Mouse (Mus musculus) embryonic facial prominence, embryonic 10.5 days (tissue): Measurements from ENCODE around the gene Poldip2. TPM values are rescaled to one million over a fixed set of nuclear protein-coding genes. Genes with fewer than 3 reads are reported as not detected.
A peak's percentile ranks its signal among the peaks of the same experiment; 100 is the strongest.
"Not testable (repeated sequence)": the region's sequence is repeated elsewhere in the genome, so short reads cannot be mapped to it uniquely, and the experiment has no call there.

Source experiments
- DNase-seq: peaks from one replicate; pipeline ENCODE4 v3.0.0-alpha.2; 2017; ENCODE audit warnings: low spot score
- H3K27ac ChIP-seq: fragments of 300-500 bp; sonication (generic); replicated peaks from 2 replicates; pipeline ENCODE4 v1.5.1; 2016; ENCODE audit warnings: mild to moderate bottlenecking
- H3K27me3 ChIP-seq: fragments of 300-500 bp; sonication (generic); replicated peaks from 2 replicates; pipeline ENCODE4 v1.6.1; 2016; ENCODE audit warnings: low read depth, mild to moderate bottlenecking; ENCODE audit not compliant: poor library complexity, severe bottlenecking
- H3K36me3 ChIP-seq: fragments of 300-500 bp; sonication (generic); replicated peaks from 2 replicates; pipeline ENCODE4 v1.6.1; 2016; ENCODE audit warnings: mild to moderate bottlenecking, moderate library complexity
- H3K4me1 ChIP-seq: fragments of 300-500 bp; sonication (generic); 2 replicates; pipeline ENCODE4 v1.6.1; 2016
- H3K4me3 ChIP-seq: fragments of 300-500 bp; sonication (generic); 2 replicates; pipeline ENCODE4 v1.5.1; 2016; ENCODE audit warnings: mild to moderate bottlenecking, moderate library complexity
- H3K9me3 ChIP-seq: fragments of 300-500 bp; sonication (generic); 2 replicates; pipeline ENCODE4 v1.6.1; 2016; ENCODE audit warnings: mild to moderate bottlenecking
- WGBS: fragments of 180-500 bp; shearing (Covaris S2); methylation state at CpG from one replicate; pipeline ENCODE4 v1.1.7; 2016; 5-methylcytosine and 5-hydroxymethylcytosine counted together
- polyA plus RNA-seq: library from polyadenylated mRNA; unstranded; fragments of >200 nt; fragmentation: Nextera tagmentation; extraction: Ambion mirVana; gene quantifications from 2 replicates; pipeline ENCODE4 v1.2.1, GENCODE M21; 2016

The Poldip2 gene
- polyA plus RNA-seq, 1 experiment from 2014 or later: 178 TPM

DNA sequence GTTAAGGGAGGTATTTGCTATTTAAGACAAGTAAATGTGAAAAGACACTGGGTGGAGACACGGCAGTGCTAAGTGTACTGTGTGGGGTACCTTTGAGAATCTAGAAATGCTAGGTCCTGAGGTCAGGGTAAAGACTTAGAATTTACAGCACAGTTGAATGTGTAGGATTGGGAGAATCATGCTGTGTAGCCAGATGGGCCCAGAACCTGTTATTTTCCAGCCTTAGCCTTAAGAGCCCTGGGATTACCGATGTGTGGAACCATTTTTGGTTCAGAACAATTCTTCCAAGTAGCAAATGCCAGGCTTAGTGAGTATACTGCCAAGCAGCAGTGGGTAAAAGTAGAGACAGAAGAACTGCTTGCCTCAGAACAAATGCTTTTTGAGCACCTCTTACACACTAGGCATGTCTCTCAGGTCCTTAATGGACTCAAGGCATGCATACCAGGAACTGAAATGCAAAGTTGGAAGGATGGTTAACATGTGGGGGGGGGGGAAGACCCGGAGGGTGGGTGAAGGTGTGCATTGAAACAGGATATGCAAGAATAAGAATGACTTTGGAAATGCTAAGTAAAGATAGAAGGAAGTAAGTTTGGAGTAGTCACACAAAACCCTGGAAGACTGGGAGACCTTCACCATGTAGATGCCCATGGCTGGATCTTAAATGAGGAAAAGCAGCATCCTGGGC is 1.3 kb downstream of the Poldip2 start:
- Histone ChIP-seq H3K4me1 (peaks cover 22% of the 10 kb centered on the region), H3K4me3 (peak overlapping the region; percentile 86), H3K36me3 (peaks cover 66% of the 10 kb centered on the region), H3K27me3 (no peaks in the 10 kb centered on the region), H3K9me3 (no peaks in the 10 kb centered on the region), H3K27ac (peak overlapping the region; percentile 94)
- no peak for DNase-seq
- 85% methylated on average over 3 of the region's 3 CpGs for WGBS

DNA sequence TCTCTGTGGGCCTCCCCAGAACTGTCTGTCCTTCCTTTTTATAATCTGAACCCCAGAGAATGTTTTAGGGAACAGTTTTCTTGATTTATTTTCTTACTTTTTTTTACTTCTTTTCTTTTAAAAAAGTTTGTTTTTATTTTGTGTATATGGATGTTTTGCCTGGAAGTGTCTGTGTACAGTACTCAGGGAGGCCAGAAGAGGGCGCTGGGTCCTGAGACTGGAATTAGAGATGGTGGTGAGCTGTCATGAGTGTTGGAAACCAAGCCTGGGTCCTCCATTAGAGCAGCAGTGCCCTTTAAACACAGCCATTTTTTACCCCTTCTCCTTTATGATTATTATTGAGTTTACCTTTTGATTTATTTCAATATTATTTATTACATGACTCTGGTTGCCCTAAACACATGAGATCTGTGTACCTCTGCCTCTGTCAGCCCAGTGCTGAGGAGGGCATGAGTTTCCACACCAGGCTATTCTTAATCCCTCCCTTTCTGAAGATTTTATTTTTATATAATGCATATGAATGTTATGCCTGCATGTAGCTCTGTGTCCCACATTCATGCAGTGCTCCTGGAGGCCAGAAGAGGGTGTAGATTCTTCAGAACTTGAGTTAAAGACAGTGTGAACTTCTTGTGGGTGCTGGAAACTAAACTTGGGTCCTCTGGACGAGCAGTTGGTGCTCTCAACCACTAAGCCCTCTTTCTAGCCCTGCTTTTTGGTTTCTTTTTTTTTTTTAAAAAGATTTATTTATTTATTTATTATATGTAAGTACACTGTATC is 3.7 kb downstream of the Poldip2 start:
- peaks cover 22% of the 10 kb centered on the region for H3K4me1 ChIP-seq
- no peaks in the 10 kb centered on the region for H3K27me3 ChIP-seq
- H3K4me3 ChIP-seq: no peak overlapping the region
- WGBS: 56% methylated on average over 2 of the region's 2 CpGs
- no peak overlapping the region for H3K27ac ChIP-seq
- no peak for DNase-seq
- peaks cover 71% of the 10 kb centered on the region for H3K36me3 ChIP-seq
- H3K9me3 ChIP-seq: no peaks in the 10 kb centered on the region

DNA sequence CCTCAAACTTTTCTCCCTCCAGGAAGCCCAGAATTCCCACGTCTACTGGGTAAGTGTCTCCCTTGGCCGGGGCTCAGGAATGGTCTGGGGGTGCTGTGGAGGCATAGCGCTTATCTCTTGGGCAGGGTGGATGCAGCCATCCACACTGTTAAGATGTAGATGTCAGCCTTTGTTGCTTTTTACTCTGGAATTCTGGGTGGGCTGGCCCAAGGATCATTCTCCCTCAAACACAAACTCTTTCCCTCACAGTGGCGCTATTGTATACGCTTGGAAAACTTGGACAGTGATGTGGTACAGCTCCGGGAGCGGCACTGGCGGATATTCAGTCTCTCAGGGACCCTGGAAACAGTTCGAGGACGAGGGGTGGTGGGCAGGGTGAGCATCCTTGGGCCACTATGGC is 6.9 kb downstream of the Poldip2 start:
- DNase-seq: no peak
- Histone ChIP-seq H3K27me3 (no peaks in the 10 kb centered on the region), H3K27ac (no peak overlapping the region), H3K9me3 (no peaks in the 10 kb centered on the region), H3K4me3 (no peak overlapping the region), H3K36me3 (peaks cover 97% of the 10 kb centered on the region), H3K4me1 (0 out of 2 replicates have a peak, but pooled peaks cover under 1% of the 10 kb centered on the region)
- 95% methylated on average over 10 of the region's 10 CpGs for WGBS

DNA sequence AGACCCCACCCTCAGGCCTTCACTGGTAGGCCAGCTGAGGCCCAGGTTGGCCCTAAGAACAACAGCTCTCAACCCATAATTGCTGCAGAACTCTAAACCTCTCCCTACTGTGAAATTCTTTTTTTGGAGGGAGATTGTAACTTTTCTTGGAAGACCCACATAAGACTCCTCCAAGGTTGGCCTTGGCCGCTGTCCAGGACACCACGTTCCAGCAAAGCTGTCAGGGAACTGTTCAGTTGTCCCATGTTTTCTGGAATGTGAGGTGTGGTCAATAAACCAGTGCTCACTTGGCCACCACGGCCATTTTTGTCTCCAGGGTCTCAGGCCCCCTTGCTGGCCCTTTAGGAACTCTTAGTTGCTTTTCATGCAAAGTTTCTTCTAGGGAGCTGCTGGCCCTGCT is 9.9 kb downstream of the Poldip2 start:
- 96% methylated on average over 3 of the region's 3 CpGs for WGBS
- peaks cover 97% of the 10 kb centered on the region for H3K36me3 ChIP-seq
- H3K27me3 ChIP-seq: no peaks in the 10 kb centered on the region
- no peaks in the 10 kb centered on the region for H3K4me1 ChIP-seq
- no peak overlapping the region for H3K27ac ChIP-seq
- no peak overlapping the region for H3K4me3 ChIP-seq
- no peak for DNase-seq
- no peaks in the 10 kb centered on the region for H3K9me3 ChIP-seq

DNA sequence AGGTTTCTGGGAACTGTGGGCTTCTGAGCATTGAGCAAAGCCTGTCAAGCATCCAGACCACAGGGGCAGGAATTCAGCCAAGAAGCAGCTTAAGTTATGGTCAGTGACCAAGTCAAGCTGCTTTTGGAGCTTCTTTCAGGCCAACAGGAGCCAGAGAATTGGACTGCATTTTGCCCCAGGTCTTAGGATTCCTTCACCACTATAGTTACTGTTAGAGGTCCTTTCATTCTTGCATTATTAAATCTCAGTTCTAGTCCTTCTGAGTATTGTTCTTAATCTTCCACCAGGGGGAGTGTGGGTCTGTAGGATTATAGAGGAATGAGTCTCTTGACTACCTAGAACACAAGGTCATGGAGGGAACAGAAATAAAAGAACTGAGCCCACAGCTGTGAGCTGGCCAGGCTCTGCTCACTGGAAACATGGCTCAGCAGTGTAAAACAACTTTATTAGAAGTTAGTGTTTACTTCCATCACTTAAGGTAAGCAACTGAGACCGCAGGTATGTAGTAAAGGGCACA is 10.5 kb downstream of the Poldip2 start:
- H3K27ac ChIP-seq: no peak overlapping the region
- no peak for DNase-seq
- no peak overlapping the region for H3K4me3 ChIP-seq
- no peaks in the 10 kb centered on the region for H3K4me1 ChIP-seq
- 90% methylated on average over 1 of the region's 1 CpGs for WGBS
- no peaks in the 10 kb centered on the region for H3K27me3 ChIP-seq
- H3K9me3 ChIP-seq: no peaks in the 10 kb centered on the region
- peaks cover 100% of the 10 kb centered on the region for H3K36me3 ChIP-seq

DNA sequence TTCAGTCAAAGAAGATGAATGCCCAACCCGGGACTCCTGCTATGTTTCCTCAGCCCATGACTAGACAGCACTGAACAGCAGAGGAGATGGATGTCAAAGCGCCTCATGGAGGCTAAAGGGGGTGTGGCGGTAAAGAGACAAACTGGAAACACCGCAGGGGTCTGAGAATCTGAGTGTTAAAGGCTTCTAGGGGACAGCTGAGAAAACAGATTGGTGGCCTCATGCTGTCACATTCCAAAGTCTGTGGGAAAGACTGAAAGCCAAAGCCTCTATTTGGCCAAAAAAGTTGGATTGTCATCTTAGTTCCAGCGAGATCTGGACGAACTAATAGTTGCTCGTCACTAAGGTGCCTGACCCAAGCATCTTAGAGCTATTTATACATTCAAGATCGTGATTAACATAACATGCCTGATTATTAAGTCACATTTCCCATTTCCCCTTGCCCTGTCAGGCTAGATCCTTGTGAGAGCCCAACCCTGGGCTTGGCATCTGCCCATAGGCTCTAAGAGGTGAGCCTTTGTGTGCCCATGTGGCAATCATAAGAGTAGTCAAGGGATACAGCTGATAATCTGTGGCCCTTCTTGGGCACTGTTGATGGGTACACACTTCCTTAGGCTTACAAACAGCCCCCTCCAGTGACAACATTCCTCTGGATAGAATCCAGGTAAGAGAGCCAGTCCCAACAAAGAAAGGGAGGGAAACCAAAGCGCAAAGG is 11.4 kb downstream of the Poldip2 start:
- no peak overlapping the region for H3K27ac ChIP-seq
- 84% methylated on average over 9 of the region's 9 CpGs for WGBS
- peaks cover 100% of the 10 kb centered on the region for H3K36me3 ChIP-seq
- H3K4me1 ChIP-seq: no peaks in the 10 kb centered on the region
- H3K9me3 ChIP-seq: no peaks in the 10 kb centered on the region
- DNase-seq: no peak
- no peaks in the 10 kb centered on the region for H3K27me3 ChIP-seq
- H3K4me3 ChIP-seq: no peak overlapping the region

- H3K4me1 ChIP-seq: no peaks in the 10 kb centered on the region
- H3K4me3 ChIP-seq: no peak overlapping the region
- no peak for DNase-seq
- WGBS: 91% methylated on average over 2 of the region's 2 CpGs
- H3K27ac ChIP-seq: no peak overlapping the region
- H3K27me3 ChIP-seq: no peaks in the 10 kb centered on the region
- no peaks in the 10 kb centered on the region for H3K9me3 ChIP-seq
- H3K36me3 ChIP-seq: peaks cover 100% of the 10 kb centered on the region
Measured at GRCm38 (mm10) chr11:78524838-78525237, 12.8 kb downstream of the Poldip2 start.

- no peak for DNase-seq
- no peak overlapping the region for H3K27ac ChIP-seq
- 90% methylated on average over 9 of the region's 9 CpGs for WGBS
- no peaks in the 10 kb centered on the region for H3K27me3 ChIP-seq
- no peaks in the 10 kb centered on the region for H3K9me3 ChIP-seq
- H3K4me3 ChIP-seq: no peak overlapping the region
- peaks cover 97% of the 10 kb centered on the region for H3K36me3 ChIP-seq
- no peaks in the 10 kb centered on the region for H3K4me1 ChIP-seq
Measured at GRCm38 (mm10) chr11:78528714-78529113, 16.7 kb downstream of the Poldip2 start.

GRCm38 (mm10) chr11:78530001-78530400 is 18.0 kb downstream of the Poldip2 start:
- H3K9me3 ChIP-seq: no peaks in the 10 kb centered on the region
- H3K4me3 ChIP-seq: no peak overlapping the region
- peaks cover 7% of the 10 kb centered on the region for H3K4me1 ChIP-seq
- no peaks in the 10 kb centered on the region for H3K27me3 ChIP-seq
- H3K36me3 ChIP-seq: peaks cover 90% of the 10 kb centered on the region
- no peak for DNase-seq
- H3K27ac ChIP-seq: no peak overlapping the region
- WGBS: 92% methylated on average over 12 of the region's 12 CpGs

- no peaks in the 10 kb centered on the region for H3K27me3 ChIP-seq
- no peak for DNase-seq
- H3K27ac ChIP-seq: no peak overlapping the region
- H3K9me3 ChIP-seq: no peaks in the 10 kb centered on the region
- H3K4me3 ChIP-seq: no peak overlapping the region
- WGBS: 77% methylated on average over 6 of the region's 6 CpGs
- H3K36me3 ChIP-seq: peaks cover 80% of the 10 kb centered on the region
- peaks cover 11% of the 10 kb centered on the region for H3K4me1 ChIP-seq
Measured at GRCm38 (mm10) chr11:78531046-78531445, 19.1 kb downstream of the Poldip2 start.

DNA sequence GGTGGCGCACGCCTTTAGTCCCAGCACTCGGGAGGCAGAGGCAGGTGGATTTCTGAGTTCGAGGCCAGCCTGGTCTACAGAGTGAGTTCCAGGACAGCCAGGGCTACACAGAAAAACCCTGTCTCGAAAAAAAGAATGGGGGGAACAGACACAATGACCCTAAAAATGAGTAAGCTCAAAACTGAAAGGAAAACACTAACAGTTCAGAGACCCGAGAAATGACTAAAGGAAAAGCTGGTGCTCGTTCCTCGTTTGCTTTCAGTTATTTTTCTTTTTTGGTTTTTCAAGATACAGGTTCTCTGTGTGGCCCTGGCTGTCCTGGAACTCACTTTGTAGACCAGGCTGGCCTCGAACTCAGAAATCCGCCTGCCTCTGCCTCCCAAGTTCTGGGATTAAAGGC is 19.5 kb downstream of the Poldip2 start:
- Histone ChIP-seq H3K36me3 (peaks cover 75% of the 10 kb centered on the region), H3K4me1 (peaks cover 11% of the 10 kb centered on the region)
- 93% methylated on average over 10 of the region's 10 CpGs for WGBS
- not testable (repeated sequence) for H3K27ac ChIP-seq, DNase-seq, H3K27me3 ChIP-seq, H3K4me3 ChIP-seq, H3K9me3 ChIP-seq

- no peak for DNase-seq
- peaks cover 22% of the 10 kb centered on the region for H3K4me1 ChIP-seq
- no peak overlapping the region for H3K27ac ChIP-seq
- H3K27me3 ChIP-seq: no peaks in the 10 kb centered on the region
- peaks cover 59% of the 10 kb centered on the region for H3K36me3 ChIP-seq
- H3K9me3 ChIP-seq: no peaks in the 10 kb centered on the region
- WGBS: 90% methylated on average over 4 of the region's 4 CpGs
- peak overlapping the region; percentile 91 for H3K4me3 ChIP-seq
Measured at GRCm38 (mm10) chr11:78534516-78534915, 22.5 kb downstream of the Poldip2 start.
